Mouse (Mus musculus): Measurements from ENCODE around the gene Slc5a5.

DNA sequence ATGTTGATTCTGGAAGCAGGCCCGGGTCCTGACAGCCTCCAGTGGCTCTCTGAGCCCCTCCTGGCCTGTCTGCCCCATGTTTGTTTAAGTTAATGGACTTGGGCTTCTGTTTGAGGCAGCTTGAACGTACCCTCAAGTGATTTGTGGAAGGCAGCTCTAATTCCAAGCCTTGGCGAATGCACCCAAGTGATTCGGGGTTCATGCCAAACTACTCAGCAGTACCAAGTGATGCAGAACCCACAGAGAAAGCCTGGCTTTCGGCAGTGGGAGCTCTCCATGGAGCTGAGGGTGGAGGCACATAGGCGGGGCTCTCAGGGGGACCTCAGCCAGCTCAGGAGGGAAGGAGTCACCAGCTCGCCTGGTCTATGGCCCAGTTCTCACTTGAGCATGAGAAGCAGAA is 42.2 kb upstream of the Slc5a5 start:
- TF ChIP-seq IRF4 (IDR thresholded peaks at IDR 0.05; ENCODE audit: low read depth, low read length) (no peak), CTCF (conservative IDR thresholded peaks at IDR 0.05 in 1 of 2, IDR thresholded peaks at IDR 0.05 in 1 of 2; ENCODE audit: low read depth in 2 of 2, low read length in 2 of 2) (no peak), JUND (conservative IDR thresholded peaks at IDR 0.05; ENCODE audit: low read depth, low read length) (no peak), ELF1 (IDR thresholded peaks at IDR 0.05; ENCODE audit: low read depth, low read length) (no peak), EP300 (IDR thresholded peaks at IDR 0.05; ENCODE audit: low read length) (no peak), ZMIZ1 (IDR thresholded peaks at IDR 0.05; ENCODE audit: low read depth, low read length) (no peak), POLR2A (IDR thresholded peaks at IDR 0.05; ENCODE audit: low read depth, low read length) (no peak), ZNF384 (IDR thresholded peaks at IDR 0.05; ENCODE audit: low read depth, low read length) (no peak), HCFC1 (IDR thresholded peaks at IDR 0.05; ENCODE audit: low read depth, low read length) (no peak), MEF2A (IDR thresholded peaks at IDR 0.05; ENCODE audit: borderline replicate concordance, low read depth, low read length) (no peak), MYC (IDR thresholded peaks at IDR 0.05; ENCODE audit: low read depth, low read length) (no peak), MAZ (IDR thresholded peaks at IDR 0.05; ENCODE audit: low read depth, low read length) (no peak)
